Mouse (Mus musculus) myocyte (in vitro differentiated cells): ENCODE results near the gene Kcnn3.

Source experiments
- E2F4 ChIP-seq: IDR thresholded peaks from one replicate; pipeline ENCODE4 v1.6.1; 2011; ENCODE audit warnings: mild to moderate bottlenecking, control low read depth, moderate library complexity; ENCODE audit not compliant: insufficient read depth
- MYOG ChIP-seq, 3 experiments: IDR thresholded peaks; one replicate each; pipeline ENCODE4 v1.6.1; 2011; ENCODE audit warnings: control low read depth in 2 of 3, low read depth in 2 of 3, mild to moderate bottlenecking in 2 of 3; ENCODE audit not compliant: insufficient read length in 2 of 3, control insufficient read depth in 1 of 3, insufficient read depth in 1 of 3
- POLR2A ChIP-seq: IDR thresholded peaks from one replicate; pipeline ENCODE4 v1.6.1; 2011; ENCODE audit warnings: low read depth, mild to moderate bottlenecking, control low read depth, moderate library complexity; ENCODE audit not compliant: insufficient read length
- POLR2AphosphoS2 ChIP-seq: IDR thresholded peaks from one replicate; pipeline ENCODE4 v1.6.1; 2011; ENCODE audit warnings: low read depth, control low read depth; ENCODE audit not compliant: insufficient read length
- SRF ChIP-seq: IDR thresholded peaks from one replicate; pipeline ENCODE4 v1.6.1; 2011; ENCODE audit warnings: low read depth; ENCODE audit not compliant: control insufficient read depth, insufficient read length
- TCF12 ChIP-seq: IDR thresholded peaks from one replicate; pipeline ENCODE4 v1.6.1; 2011; ENCODE audit warnings: mild to moderate bottlenecking, control low read depth; ENCODE audit not compliant: poor library complexity, insufficient read depth, severe bottlenecking
- USF1 ChIP-seq: IDR thresholded peaks from one replicate; pipeline ENCODE4 v1.6.1; 2011; ENCODE audit warnings: low read depth, mild to moderate bottlenecking, control low read depth, moderate library complexity

DNA sequence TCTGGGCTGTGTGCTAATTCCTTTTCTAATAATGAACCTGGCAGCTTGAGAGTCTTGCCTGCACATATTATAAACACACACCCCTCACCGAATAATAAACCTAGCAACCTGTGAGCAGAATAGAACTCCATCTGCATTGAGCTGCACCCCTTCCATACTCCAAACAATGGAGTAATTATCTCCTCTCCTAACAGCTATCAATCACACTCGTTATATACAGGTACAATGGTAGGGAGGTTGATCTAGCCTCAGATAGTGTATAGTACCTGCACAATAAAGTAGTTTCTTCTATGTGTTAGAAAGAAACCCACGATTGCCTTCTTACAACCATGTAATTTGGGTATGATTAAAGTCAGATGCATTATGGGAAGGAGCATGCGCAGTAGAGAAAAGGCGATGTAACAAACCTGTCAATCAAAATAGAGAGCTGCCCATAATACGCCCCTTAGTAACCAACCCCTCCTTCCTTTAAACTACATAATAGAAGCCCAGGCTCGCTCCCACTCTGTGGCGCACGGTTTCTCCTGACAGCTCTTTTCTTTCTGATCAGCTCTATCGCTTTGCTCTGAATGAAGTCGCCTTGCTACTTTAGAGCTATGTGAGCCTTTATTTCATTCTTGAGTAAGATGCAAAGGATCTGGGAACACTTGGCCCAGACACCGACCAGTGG, 176.3 kb downstream of the Kcnn3 start:
- TF ChIP-seq POLR2A, result no peak
- no peak for TF ChIP-seq E2F4
- no peak for TF ChIP-seq TCF12
- no peak for TF ChIP-seq USF1
- TF ChIP-seq SRF, result no peak
- no peak for TF ChIP-seq POLR2AphosphoS2
- TF ChIP-seq MYOG (IDR thresholded peaks at IDR 0.05; ENCODE audit: control insufficient read depth in 1 of 3, insufficient read depth in 1 of 3, insufficient read length in 2 of 3, low read depth in 2 of 3), result no peak
